Mouse (Mus musculus): ENCODE measurements around the gene Tshz2.

Tshz2 gene

GRCm38 (mm10) chr2:169630070-169630469, 2.7 kb upstream of the Tshz2 start:
- in situ Hi-C loops (cut with MboI; ENCODE audit: low sequenced_read_pairs), result no loop called here

- in situ Hi-C loops (cut with MboI; ENCODE audit: low sequenced_read_pairs), result no loop called here
Observed at GRCm38 (mm10) chr2:169633491-169634289, 877 bp downstream of the Tshz2 start.

- in situ Hi-C loops (cut with MboI; ENCODE audit: low sequenced_read_pairs), result no loop called here
Observed at GRCm38 (mm10) chr2:169634619-169635382, 2.0 kb downstream of the Tshz2 start.

GRCm38 (mm10) chr2:169635428-169635827, 2.6 kb downstream of the Tshz2 start:
- in situ Hi-C loops (cut with MboI; ENCODE audit: low sequenced_read_pairs), result no loop called here

- in situ Hi-C loops (cut with MboI; ENCODE audit: low sequenced_read_pairs), result no loop called here
Observed at GRCm38 (mm10) chr2:169636414-169636813, 3.6 kb downstream of the Tshz2 start.

GRCm38 (mm10) chr2:169641547-169641946, 8.7 kb downstream of the Tshz2 start:
- in situ Hi-C loops (cut with MboI; ENCODE audit: low sequenced_read_pairs), result no loop called here

- in situ Hi-C loops (cut with MboI; ENCODE audit: low sequenced_read_pairs), result no loop called here
Observed at GRCm38 (mm10) chr2:169642420-169642819, 9.6 kb downstream of the Tshz2 start.

- in situ Hi-C loops (cut with MboI; ENCODE audit: low sequenced_read_pairs), result no loop called here
Observed at GRCm38 (mm10) chr2:169647091-169647490, 14.3 kb downstream of the Tshz2 start.

- in situ Hi-C loops (cut with MboI; ENCODE audit: low sequenced_read_pairs), result no loop called here
Observed at GRCm38 (mm10) chr2:169649262-169649885, 16.6 kb downstream of the Tshz2 start.

- in situ Hi-C loops (cut with MboI; ENCODE audit: low sequenced_read_pairs), result no loop called here
Observed at GRCm38 (mm10) chr2:169653282-169653681, 20.5 kb downstream of the Tshz2 start.

GRCm38 (mm10) chr2:169663792-169664191, 31.0 kb downstream of the Tshz2 start:
- in situ Hi-C loops (cut with MboI; ENCODE audit: low sequenced_read_pairs), result no loop called here

- in situ Hi-C loops (cut with MboI; ENCODE audit: low sequenced_read_pairs), result no loop called here
Observed at GRCm38 (mm10) chr2:169671264-169671663, 38.5 kb downstream of the Tshz2 start.

GRCm38 (mm10) chr2:169673786-169674185, 41.0 kb downstream of the Tshz2 start:
- in situ Hi-C loops (cut with MboI; ENCODE audit: low sequenced_read_pairs), result no loop called here

- in situ Hi-C loops (cut with MboI; ENCODE audit: low sequenced_read_pairs), result no loop called here
Observed at GRCm38 (mm10) chr2:169674209-169674608, 41.4 kb downstream of the Tshz2 start.

- in situ Hi-C loops (cut with MboI; ENCODE audit: low sequenced_read_pairs), result no loop called here
Observed at GRCm38 (mm10) chr2:169679264-169679663, 46.5 kb downstream of the Tshz2 start.

- in situ Hi-C loops (cut with MboI; ENCODE audit: low sequenced_read_pairs), result no loop called here
Observed at GRCm38 (mm10) chr2:169679951-169680350, 47.1 kb downstream of the Tshz2 start.

GRCm38 (mm10) chr2:169685260-169685659, 52.4 kb downstream of the Tshz2 start:
- in situ Hi-C loops (cut with MboI; ENCODE audit: low sequenced_read_pairs), result no loop called here

GRCm38 (mm10) chr2:169685747-169686146, 52.9 kb downstream of the Tshz2 start:
- in situ Hi-C loops (cut with MboI; ENCODE audit: low sequenced_read_pairs), result no loop called here

- in situ Hi-C loops (cut with MboI; ENCODE audit: low sequenced_read_pairs), result no loop called here
Observed at GRCm38 (mm10) chr2:169686697-169687430, 54.1 kb downstream of the Tshz2 start.

GRCm38 (mm10) chr2:169690054-169690453, 57.2 kb downstream of the Tshz2 start:
- in situ Hi-C loops (cut with MboI; ENCODE audit: low sequenced_read_pairs), result no loop called here

- in situ Hi-C loops (cut with MboI; ENCODE audit: low sequenced_read_pairs), result no loop called here
Observed at GRCm38 (mm10) chr2:169694494-169694893, 61.7 kb downstream of the Tshz2 start.

Measured in CH12F3 (cell line).